Mouse (Mus musculus): Measurements from ENCODE around the gene Kcnd2. TPM values are rescaled to one million over a fixed set of nuclear protein-coding genes. Genes with fewer than 3 reads are reported as not detected.

Kcnd2 gene
- polyA plus RNA-seq, 1 experiment = 0.47 TPM

GRCm38 (mm10) chr6:21664135-21664534 lies 448.8 kb downstream of the Kcnd2 start:
- WGBS = 71% methylated on average over 6 of the region's 6 CpGs
- TF ChIP-seq CTCF (IDR thresholded peaks at IDR 0.05; ENCODE audit: control insufficient read depth, insufficient read depth, low read length) (no peak), POLR2A (IDR thresholded peaks at IDR 0.05; ENCODE audit: borderline replicate concordance, control insufficient read depth, low read depth, low read length) (no peak)

GRCm38 (mm10) chr6:21664638-21665037 lies 449.3 kb downstream of the Kcnd2 start:
- H3K4me3 ChIP-seq (replicated peaks; ENCODE audit: control insufficient read depth, low read depth, low read length) = no peak overlapping the region
- H3K4me1 ChIP-seq (ENCODE audit: control insufficient read depth, insufficient read depth, low read length) = no peaks in the 10 kb centered on the region
- H3K27ac ChIP-seq (ENCODE audit: control insufficient read depth, insufficient read depth, low read depth, low read length, poor library complexity) = no peak overlapping the region
- 77% methylated on average over 4 of the region's 4 CpGs for WGBS
- TF ChIP-seq POLR2A (IDR thresholded peaks at IDR 0.05; ENCODE audit: borderline replicate concordance, control insufficient read depth, low read depth, low read length) (no peak), CTCF (IDR thresholded peaks at IDR 0.05; ENCODE audit: control insufficient read depth, insufficient read depth, low read length) (no peak)

More at GRCm38 (mm10) chr6:21664135-21664534, 448.8 kb downstream of the Kcnd2 start:
- no peaks in the 10 kb centered on the region for H3K4me1 ChIP-seq (ENCODE audit: control insufficient read depth, insufficient read depth, low read length)
- no peak overlapping the region for H3K4me3 ChIP-seq (replicated peaks; ENCODE audit: control insufficient read depth, low read depth, low read length)
- no peak overlapping the region for H3K27ac ChIP-seq (ENCODE audit: control insufficient read depth, insufficient read depth, low read depth, low read length, poor library complexity)

GRCm38 (mm10) chr6:21684252-21684651 lies 468.9 kb downstream of the Kcnd2 start:
- H3K4me3 ChIP-seq (replicated peaks; ENCODE audit: control insufficient read depth, low read depth, low read length) = no peak overlapping the region
- H3K4me1 ChIP-seq (ENCODE audit: control insufficient read depth, insufficient read depth, low read length) = no peaks in the 10 kb centered on the region
- no peak for TF ChIP-seq POLR2A (IDR thresholded peaks at IDR 0.05; ENCODE audit: borderline replicate concordance, control insufficient read depth, low read depth, low read length)
- no peak for TF ChIP-seq CTCF (IDR thresholded peaks at IDR 0.05; ENCODE audit: control insufficient read depth, insufficient read depth, low read length)
- no peak overlapping the region for H3K27ac ChIP-seq (ENCODE audit: control insufficient read depth, insufficient read depth, low read depth, low read length, poor library complexity)
- WGBS = 82% methylated on average over 6 of the region's 6 CpGs

GRCm38 (mm10) chr6:21686388-21686787 lies 471.1 kb downstream of the Kcnd2 start:
- no peak for TF ChIP-seq CTCF (IDR thresholded peaks at IDR 0.05; ENCODE audit: control insufficient read depth, insufficient read depth, low read length)
- TF ChIP-seq POLR2A (IDR thresholded peaks at IDR 0.05; ENCODE audit: borderline replicate concordance, control insufficient read depth, low read depth, low read length) = no peak
- Histone ChIP-seq H3K4me1 (ENCODE audit: control insufficient read depth, insufficient read depth, low read length) (no peaks in the 10 kb centered on the region), H3K27ac (ENCODE audit: control insufficient read depth, insufficient read depth, low read depth, low read length, poor library complexity) (no peak overlapping the region), H3K4me3 (replicated peaks; ENCODE audit: control insufficient read depth, low read depth, low read length) (no peak overlapping the region)
- WGBS = 79% methylated on average over 1 of the region's 1 CpGs

- TF ChIP-seq POLR2A (IDR thresholded peaks at IDR 0.05; ENCODE audit: borderline replicate concordance, control insufficient read depth, low read depth, low read length) (no peak), CTCF (IDR thresholded peaks at IDR 0.05; ENCODE audit: control insufficient read depth, insufficient read depth, low read length) (no peak)
- H3K27ac ChIP-seq (ENCODE audit: control insufficient read depth, insufficient read depth, low read depth, low read length, poor library complexity) = no peak overlapping the region
- 75% methylated on average over 3 of the region's 3 CpGs for WGBS
- H3K4me3 ChIP-seq (replicated peaks; ENCODE audit: control insufficient read depth, low read depth, low read length) = no peak overlapping the region
- no peaks in the 10 kb centered on the region for H3K4me1 ChIP-seq (ENCODE audit: control insufficient read depth, insufficient read depth, low read length)
These were observed 477.6 kb downstream of the Kcnd2 start for GRCm38 (mm10) chr6:21692861-21693350.

- H3K4me1 ChIP-seq (ENCODE audit: control insufficient read depth, insufficient read depth, low read length) = no peaks in the 10 kb centered on the region
- no peak overlapping the region for H3K4me3 ChIP-seq (replicated peaks; ENCODE audit: control insufficient read depth, low read depth, low read length)
- TF ChIP-seq CTCF (IDR thresholded peaks at IDR 0.05; ENCODE audit: control insufficient read depth, insufficient read depth, low read length) (no peak), POLR2A (IDR thresholded peaks at IDR 0.05; ENCODE audit: borderline replicate concordance, control insufficient read depth, low read depth, low read length) (no peak)
- no peak overlapping the region for H3K27ac ChIP-seq (ENCODE audit: control insufficient read depth, insufficient read depth, low read depth, low read length, poor library complexity)
- WGBS = 69% methylated on average over 3 of the region's 3 CpGs
These were observed 482.3 kb downstream of the Kcnd2 start for GRCm38 (mm10) chr6:21697641-21698040.

GRCm38 (mm10) chr6:21701131-21701530 lies 485.8 kb downstream of the Kcnd2 start:
- 75% methylated on average over 6 of the region's 6 CpGs for WGBS
- no peak overlapping the region for H3K4me3 ChIP-seq (replicated peaks; ENCODE audit: control insufficient read depth, low read depth, low read length)
- no peaks in the 10 kb centered on the region for H3K4me1 ChIP-seq (ENCODE audit: control insufficient read depth, insufficient read depth, low read length)
- no peak overlapping the region for H3K27ac ChIP-seq (ENCODE audit: control insufficient read depth, insufficient read depth, low read depth, low read length, poor library complexity)
- no peak for TF ChIP-seq CTCF (IDR thresholded peaks at IDR 0.05; ENCODE audit: control insufficient read depth, insufficient read depth, low read length)
- TF ChIP-seq POLR2A (IDR thresholded peaks at IDR 0.05; ENCODE audit: borderline replicate concordance, control insufficient read depth, low read depth, low read length) = no peak

- no peak for TF ChIP-seq CTCF (IDR thresholded peaks at IDR 0.05; ENCODE audit: control insufficient read depth, insufficient read depth, low read length)
- TF ChIP-seq POLR2A (IDR thresholded peaks at IDR 0.05; ENCODE audit: borderline replicate concordance, control insufficient read depth, low read depth, low read length) = no peak
- Histone ChIP-seq H3K4me1 (ENCODE audit: control insufficient read depth, insufficient read depth, low read length) (no peaks in the 10 kb centered on the region), H3K27ac (ENCODE audit: control insufficient read depth, insufficient read depth, low read depth, low read length, poor library complexity) (no peak overlapping the region), H3K4me3 (replicated peaks; ENCODE audit: control insufficient read depth, low read depth, low read length) (no peak overlapping the region)
- 21% methylated on average over 3 of the region's 3 CpGs for WGBS
These were observed 493.9 kb downstream of the Kcnd2 start for GRCm38 (mm10) chr6:21709228-21709627.

GRCm38 (mm10) chr6:21719121-21719520 lies 503.8 kb downstream of the Kcnd2 start:
- H3K4me1 ChIP-seq (ENCODE audit: control insufficient read depth, insufficient read depth, low read length) = no peaks in the 10 kb centered on the region
- TF ChIP-seq CTCF (IDR thresholded peaks at IDR 0.05; ENCODE audit: control insufficient read depth, insufficient read depth, low read length) (no peak), POLR2A (IDR thresholded peaks at IDR 0.05; ENCODE audit: borderline replicate concordance, control insufficient read depth, low read depth, low read length) (no peak)
- H3K27ac ChIP-seq (ENCODE audit: control insufficient read depth, insufficient read depth, low read depth, low read length, poor library complexity) = no peak overlapping the region
- WGBS = 65% methylated on average over 1 of the region's 1 CpGs
- no peak overlapping the region for H3K4me3 ChIP-seq (replicated peaks; ENCODE audit: control insufficient read depth, low read depth, low read length)

Data from bone marrow, adult 2 months (tissue).